In the genomic region with DNA sequence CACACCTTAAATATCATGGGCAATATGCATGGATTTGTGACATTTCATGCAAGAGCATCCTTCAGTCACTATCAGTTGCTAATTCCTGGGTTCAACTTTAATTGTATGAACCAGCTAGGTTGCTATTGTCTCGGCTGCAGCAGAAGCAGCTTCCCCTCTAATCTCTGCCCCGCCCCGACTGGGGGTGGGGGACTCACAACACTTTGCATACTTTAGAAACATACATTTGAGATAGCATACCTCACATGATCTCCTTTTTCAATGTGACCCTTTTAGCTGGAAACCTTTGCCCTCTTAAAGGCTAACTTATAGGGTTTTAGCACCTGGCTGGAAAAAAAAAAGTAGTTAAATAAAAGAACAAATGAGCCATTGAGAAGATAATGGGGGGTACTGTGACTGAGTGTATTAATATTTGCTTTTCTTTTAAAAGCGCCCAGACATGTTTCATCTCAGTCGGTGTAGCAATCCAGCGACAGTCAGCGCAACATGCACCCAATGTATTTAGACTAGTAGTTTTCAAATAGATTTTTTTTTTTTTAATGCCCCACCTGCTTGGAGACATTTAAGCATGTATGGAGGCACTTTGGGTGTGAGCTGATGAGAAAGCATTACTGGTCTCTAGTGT, we compare ENCODE assay signal across 24 mouse cellular contexts.
DNase-seq lines count a peak whose midpoint lies in the region; ATAC-seq and TF ChIP-seq lines count a peak whose summit lies in the region.
"Had no signal": no experiment of that assay in that cellular context is flagged by ENCODE, and none has a peak within 500 bp of the region (broad histone marks: within the 10 kb centered on the region; RNA-seq: fewer than 3 reads in every experiment).

No protein-coding gene starts in this region.

- no peaks in the 10 kb centered on the region for H3K36me3 ChIP-seq in lung, embryonic 16.5 days (ENCODE audit: control insufficient read depth, insufficient read depth, low read length)
- H3K36me3 ChIP-seq in lung, postnatal 0 days (ENCODE audit: insufficient read depth, low read length): no peaks in the 10 kb centered on the region
- H3K36me3 ChIP-seq in stomach, embryonic 14.5 days (ENCODE audit: control insufficient read depth, insufficient read depth, low read length): no peaks in the 10 kb centered on the region
- H3K36me3 ChIP-seq in stomach, postnatal 0 days (ENCODE audit: control insufficient read depth, insufficient read depth, low read length): no peaks in the 10 kb centered on the region
- no peaks in the 10 kb centered on the region for H3K36me3 ChIP-seq in kidney, adult 2 months (ENCODE audit: control insufficient read depth, insufficient read depth, low read length)
- H3K36me3 ChIP-seq: G1E; hindbrain, embryonic 12.5 days; hindbrain, embryonic 15.5 days had no signal

- ATAC-seq in lung, embryonic 16.5 days (ENCODE audit: low read depth): no peak
- ATAC-seq in lung, postnatal 0 days: no peak
- ATAC-seq in stomach, embryonic 14.5 days (ENCODE audit: insufficient number of reproducible peaks, insufficient read depth, low FRiP score, low read depth): peak; percentile 70
- peak; percentile 39; the same call in 1 of the 2 replicates for ATAC-seq in stomach, postnatal 0 days (ENCODE audit: low FRiP score, low TSS enrichment)
- ATAC-seq: activated CD4-positive, CD25-positive, alpha-beta regulatory T cell, adult 4 months; forebrain, embryonic 14.5 days; forebrain, postnatal 0 days had no signal

- DNase-seq in lung, postnatal 0 days (ENCODE audit: low spot score): no peak
- DNase-seq in stomach, postnatal 0 days (ENCODE audit: low spot score): peak; percentile 57
- DNase-seq in kidney, adult 2 months: no peak
- DNase-seq in ovary, postnatal 10 days (ENCODE audit: low spot score): no peak
- DNase-seq: adrenal gland, postnatal 10 days; adrenal gland, postnatal 36 days; B cell, adult 2 months; cerebellum, adult 18-20 months; cerebellum, adult 9-10 months; cerebellum, postnatal 14 days; forebrain, postnatal 0 days; gastrocnemius, adult 2 months; gastrocnemius, postnatal 14 days; heart, adult 11 months had no signal

- no peak overlapping the region for H3K4me3 ChIP-seq in lung, embryonic 16.5 days (ENCODE audit: low read length)
- H3K4me3 ChIP-seq in lung, postnatal 0 days (ENCODE audit: low read depth, low read length): no peak overlapping the region
- H3K4me3 ChIP-seq in stomach, embryonic 14.5 days (ENCODE audit: low read depth, low read length): no peak overlapping the region
- no peak overlapping the region for H3K4me3 ChIP-seq in stomach, postnatal 0 days (ENCODE audit: low read depth, low read length)
- H3K4me3 ChIP-seq in kidney, adult 2 months (ENCODE audit: insufficient read depth, low read depth, low read length): no peak overlapping the region
- H3K4me3 ChIP-seq: gastrocnemius, adult 2 months; hindbrain, embryonic 12.5 days; hindbrain, embryonic 15.5 days had no signal

- H3K27me3 ChIP-seq in lung, embryonic 16.5 days (ENCODE audit: control insufficient read depth, insufficient read depth, low read depth, low read length): no peaks in the 10 kb centered on the region
- H3K27me3 ChIP-seq in lung, postnatal 0 days (replicated peaks; ENCODE audit: insufficient read depth, low read length): no peaks in the 10 kb centered on the region
- no peaks in the 10 kb centered on the region for H3K27me3 ChIP-seq in stomach, embryonic 14.5 days (ENCODE audit: control insufficient read depth, insufficient read depth, low read length)
- H3K27me3 ChIP-seq in stomach, postnatal 0 days (ENCODE audit: control insufficient read depth, insufficient read depth, low read length): no peaks in the 10 kb centered on the region
- H3K27me3 ChIP-seq in kidney, adult 2 months (replicated peaks; ENCODE audit: control insufficient read depth, insufficient read depth, low read length): no peaks in the 10 kb centered on the region
- H3K27me3 ChIP-seq: CH12.LX; hindbrain, embryonic 12.5 days; hindbrain, embryonic 15.5 days; Patski had no signal

- 55% methylated on average over 7 of the region's 7 CpGs for WGBS in lung, embryonic 16.5 days
- WGBS in lung, postnatal 0 days: 55% methylated on average over 7 of the region's 7 CpGs
- 68% methylated on average over 7 of the region's 7 CpGs for WGBS in stomach, embryonic 14.5 days
- WGBS in stomach, postnatal 0 days: 53% methylated on average over 7 of the region's 7 CpGs
- WGBS in kidney, adult 2 months: 85% methylated on average over 7 of the region's 7 CpGs

- no peak for TF ChIP-seq EP300 in lung, postnatal 0 days (IDR thresholded peaks at IDR 0.05)
- TF ChIP-seq EP300 in stomach, postnatal 0 days (optimal IDR thresholded peaks at IDR 0.05): no peak

- H3K9me3 ChIP-seq in lung, embryonic 16.5 days (ENCODE audit: control insufficient read depth, low read length): no peaks in the 10 kb centered on the region
- no peaks in the 10 kb centered on the region for H3K9me3 ChIP-seq in lung, postnatal 0 days (ENCODE audit: low read length)
- H3K9me3 ChIP-seq in stomach, embryonic 14.5 days (ENCODE audit: control insufficient read depth, low read depth, low read length): no peaks in the 10 kb centered on the region
- no peaks in the 10 kb centered on the region for H3K9me3 ChIP-seq in stomach, postnatal 0 days (ENCODE audit: control insufficient read depth, low read length)
- H3K9me3 ChIP-seq: G1E; hindbrain, embryonic 12.5 days; hindbrain, embryonic 15.5 days had no signal

- no peak overlapping the region for H3K4me2 ChIP-seq in lung, embryonic 16.5 days (ENCODE audit: low read depth, low read length)
- no peak overlapping the region for H3K4me2 ChIP-seq in lung, postnatal 0 days (replicated peaks; ENCODE audit: low read depth, low read length)
- no peak overlapping the region for H3K4me2 ChIP-seq in stomach, embryonic 14.5 days (replicated peaks; ENCODE audit: low read depth, low read length)
- no peak overlapping the region for H3K4me2 ChIP-seq in stomach, postnatal 0 days (replicated peaks; ENCODE audit: low read depth)
- H3K4me2 ChIP-seq: heart, embryonic 11.5 days; hindbrain, embryonic 12.5 days; hindbrain, embryonic 15.5 days had no signal

- H3K4me1 ChIP-seq in lung, embryonic 16.5 days (replicated peaks; ENCODE audit: control insufficient read depth, insufficient read depth, low read length): peaks cover 9% of the 10 kb centered on the region
- H3K4me1 ChIP-seq in lung, postnatal 0 days (ENCODE audit: insufficient read depth, low read depth, low read length): no peaks in the 10 kb centered on the region; the same call in 1 of the 2 replicates
- no peaks in the 10 kb centered on the region for H3K4me1 ChIP-seq in stomach, embryonic 14.5 days (ENCODE audit: control insufficient read depth, insufficient read depth, low read length)
- no peaks in the 10 kb centered on the region for H3K4me1 ChIP-seq in stomach, postnatal 0 days (replicated peaks; ENCODE audit: control insufficient read depth, insufficient read depth)
- peaks cover 3% of the 10 kb centered on the region; the same call in 1 of the 2 replicates for H3K4me1 ChIP-seq in kidney, adult 2 months (ENCODE audit: control insufficient read depth, insufficient read depth, low read length)
- H3K4me1 ChIP-seq: hindbrain, embryonic 12.5 days; hindbrain, embryonic 15.5 days had no signal

- TF ChIP-seq CTCF in lung, postnatal 0 days (IDR thresholded peaks at IDR 0.05): no peak
- TF ChIP-seq CTCF in stomach, postnatal 0 days (IDR thresholded peaks at IDR 0.05; ENCODE audit: low read depth): no peak
- TF ChIP-seq CTCF in kidney, adult 2 months (conservative IDR thresholded peaks at IDR 0.05; ENCODE audit: insufficient read depth, insufficient read length, low read depth, low read length): no peak

- no peak overlapping the region for H3K9ac ChIP-seq in lung, embryonic 16.5 days (ENCODE audit: low read length)
- no peak overlapping the region for H3K9ac ChIP-seq in lung, postnatal 0 days (replicated peaks; ENCODE audit: low read depth)
- no peak overlapping the region for H3K9ac ChIP-seq in stomach, embryonic 14.5 days (replicated peaks; ENCODE audit: low read depth, low read length)
- H3K9ac ChIP-seq in stomach, postnatal 0 days (ENCODE audit: low read length): no peak overlapping the region
- H3K9ac ChIP-seq: forebrain, postnatal 0 days; hindbrain, embryonic 12.5 days; hindbrain, embryonic 15.5 days had no signal

- H3K27ac ChIP-seq in lung, embryonic 16.5 days (ENCODE audit: low read length): 0 out of 2 replicates have a peak overlapping the region, but pooled peaks have one; percentile 22
- H3K27ac ChIP-seq in lung, postnatal 0 days (ENCODE audit: low read length): no peak overlapping the region
- H3K27ac ChIP-seq in stomach, embryonic 14.5 days (ENCODE audit: low read length): no peak overlapping the region
- no peak overlapping the region for H3K27ac ChIP-seq in stomach, postnatal 0 days (replicated peaks)
- no peak overlapping the region for H3K27ac ChIP-seq in kidney, adult 2 months (ENCODE audit: insufficient read depth, low read depth, low read length)
- H3K27ac ChIP-seq: gastrocnemius, adult 2 months; hindbrain, embryonic 12.5 days; hindbrain, embryonic 15.5 days had no signal

- no peak for TF ChIP-seq POLR2A in kidney, adult 2 months (IDR thresholded peaks at IDR 0.05; ENCODE audit: low read depth, low read length)

Comparison
In these comparisons a context has a peak if more than half of its experiments do, and no peak if none do; other contexts are left out.
1. ATAC-seq: peak in stomach, embryonic 14.5 days (single experiment) and stomach, postnatal 0 days (single experiment); none in lung, embryonic 16.5 days (single experiment) and lung, postnatal 0 days (single experiment).